Mouse (Mus musculus) small intestine, adult 2 months (tissue): ENCODE data around the gene Atp8b4.

Source experiments
- CTCF ChIP-seq: fragments of 200-500 bp; IDR thresholded peaks from 2 replicates; pipeline ENCODE4 v1.5.1; 2012; ENCODE audit warnings: low read depth, mild to moderate bottlenecking, control low read depth, inconsistent platforms, low read length, moderate library complexity, mixed read lengths; ENCODE audit not compliant: insufficient replicate concordance, insufficient read length; ENCODE audit errors: extremely low read depth
- POLR2A ChIP-seq: fragments of 200-500 bp; IDR thresholded peaks from 2 replicates; pipeline ENCODE4 v1.6.1; 2012; ENCODE audit warnings: low read depth, mild to moderate bottlenecking, control low read depth, inconsistent platforms, low read length, moderate library complexity

DNA sequence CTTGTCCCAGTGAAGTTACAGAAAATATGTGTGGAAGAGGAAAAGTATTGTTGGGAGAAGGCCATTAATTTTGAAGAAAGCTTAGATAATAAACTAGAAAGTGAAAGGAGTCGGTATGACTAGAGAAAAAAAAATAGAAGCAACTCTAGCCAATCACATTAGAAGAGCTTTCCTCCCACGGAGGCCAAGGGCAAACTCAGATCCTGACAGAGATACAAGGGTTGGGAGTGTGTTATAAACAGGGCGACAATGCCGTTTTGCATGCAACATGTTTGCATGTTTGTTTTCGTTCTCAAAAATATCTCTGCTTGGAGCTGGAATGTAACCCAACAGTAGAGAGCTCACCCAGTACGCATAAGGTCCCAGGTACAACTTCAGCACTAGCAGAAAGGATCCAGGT is 17.1 kb downstream of the Atp8b4 start:
- TF ChIP-seq CTCF = no peak
- no peak for TF ChIP-seq POLR2A
